Mouse (Mus musculus) heart, adult 9 months (tissue): ENCODE measurements around the gene Slit3.

ENCODE experiments used
- DNase-seq, 2 experiments: peaks; one replicate each; pipeline ENCODE4 v3.0.0; 2022; ENCODE audit warnings: low spot score in 2 of 2

Gene Slit3

GRCm38 (mm10) chr11:35345696-35346480 is 224.9 kb downstream of the Slit3 start:
- DNase-seq = no peak

GRCm38 (mm10) chr11:35348099-35348498 is 227.1 kb downstream of the Slit3 start:
- DNase-seq = no peak

GRCm38 (mm10) chr11:35350968-35351367 is 229.9 kb downstream of the Slit3 start:
- no peak for DNase-seq

GRCm38 (mm10) chr11:35351376-35351775 is 230.4 kb downstream of the Slit3 start:
- DNase-seq = no peak

GRCm38 (mm10) chr11:35355811-35356210 is 234.8 kb downstream of the Slit3 start:
- DNase-seq = no peak

- DNase-seq = no peak
Observed at GRCm38 (mm10) chr11:35361071-35361470, 240.0 kb downstream of the Slit3 start.

GRCm38 (mm10) chr11:35362975-35363374 is 242.0 kb downstream of the Slit3 start:
- no peak for DNase-seq

- DNase-seq = no peak
Observed at GRCm38 (mm10) chr11:35364469-35364868, 243.4 kb downstream of the Slit3 start.

- no peak for DNase-seq
Observed at GRCm38 (mm10) chr11:35365510-35365931, 244.5 kb downstream of the Slit3 start.

- DNase-seq = no peak
Observed at GRCm38 (mm10) chr11:35366611-35367010, 245.6 kb downstream of the Slit3 start.

GRCm38 (mm10) chr11:35367248-35367647 is 246.2 kb downstream of the Slit3 start:
- no peak for DNase-seq

GRCm38 (mm10) chr11:35369964-35370363 is 248.9 kb downstream of the Slit3 start:
- peak; percentile 21 to 31 for DNase-seq

GRCm38 (mm10) chr11:35370705-35371104 is 249.7 kb downstream of the Slit3 start:
- no peak for DNase-seq

- DNase-seq = no peak
Observed at GRCm38 (mm10) chr11:35372410-35372809, 251.4 kb downstream of the Slit3 start.

- DNase-seq = no peak
Observed at GRCm38 (mm10) chr11:35375072-35375471, 254.0 kb downstream of the Slit3 start.

GRCm38 (mm10) chr11:35378802-35379201 is 257.8 kb downstream of the Slit3 start:
- no peak for DNase-seq

GRCm38 (mm10) chr11:35379407-35379806 is 258.4 kb downstream of the Slit3 start:
- no peak for DNase-seq

GRCm38 (mm10) chr11:35380766-35381165 is 259.7 kb downstream of the Slit3 start:
- DNase-seq = no peak

- DNase-seq = no peak
Observed at GRCm38 (mm10) chr11:35385444-35385843, 264.4 kb downstream of the Slit3 start.

GRCm38 (mm10) chr11:35387826-35388225 is 266.8 kb downstream of the Slit3 start:
- DNase-seq = no peak

- DNase-seq = no peak
Observed at GRCm38 (mm10) chr11:35388471-35388870, 267.4 kb downstream of the Slit3 start.

GRCm38 (mm10) chr11:35389341-35389740 is 268.3 kb downstream of the Slit3 start:
- DNase-seq = no peak

- DNase-seq = no peak
Observed at GRCm38 (mm10) chr11:35389780-35390435, 268.9 kb downstream of the Slit3 start.
